Mouse (Mus musculus) bone marrow macrophage, adult 2 months (primary cell): ENCODE measurements around the gene Selenos. TPM values are rescaled to one million over a fixed set of nuclear protein-coding genes. Genes with fewer than 3 reads are reported as not detected.

ENCODE experiments used
- H3K27ac ChIP-seq: 2 replicates; pipeline ENCODE4 v1.5.1; 2012; ENCODE audit warnings: low read depth, low read length; ENCODE audit not compliant: insufficient read depth
- H3K4me1 ChIP-seq: 2 replicates; pipeline ENCODE4 v1.6.1; 2012; ENCODE audit warnings: low read length; ENCODE audit not compliant: control insufficient read depth, insufficient read depth
- H3K4me3 ChIP-seq: 2 replicates; pipeline ENCODE4 v1.5.1; 2012; ENCODE audit warnings: mild to moderate bottlenecking, low read length, moderate library complexity; ENCODE audit not compliant: insufficient read depth
- CTCF ChIP-seq: IDR thresholded peaks from 2 replicates; pipeline ENCODE4 v1.5.1; 2012; ENCODE audit warnings: low read depth, mild to moderate bottlenecking, low read length, moderate library complexity
- POLR2A ChIP-seq: IDR thresholded peaks from 2 replicates; pipeline ENCODE4 v1.6.1; 2012; ENCODE audit warnings: mild to moderate bottlenecking, low read depth, low read length, borderline replicate concordance
- polyA plus RNA-seq: library from polyadenylated mRNA; stranded (reverse); fragments of >200 nt; gene quantifications from 2 replicates; pipeline ENCODE4 v1.2.4, GENCODE M21; 2012; ENCODE audit not compliant: missing spikeins, insufficient read depth, insufficient read length

Selenos gene
- polyA plus RNA-seq, 1 experiment, result 75.3 TPM

DNA sequence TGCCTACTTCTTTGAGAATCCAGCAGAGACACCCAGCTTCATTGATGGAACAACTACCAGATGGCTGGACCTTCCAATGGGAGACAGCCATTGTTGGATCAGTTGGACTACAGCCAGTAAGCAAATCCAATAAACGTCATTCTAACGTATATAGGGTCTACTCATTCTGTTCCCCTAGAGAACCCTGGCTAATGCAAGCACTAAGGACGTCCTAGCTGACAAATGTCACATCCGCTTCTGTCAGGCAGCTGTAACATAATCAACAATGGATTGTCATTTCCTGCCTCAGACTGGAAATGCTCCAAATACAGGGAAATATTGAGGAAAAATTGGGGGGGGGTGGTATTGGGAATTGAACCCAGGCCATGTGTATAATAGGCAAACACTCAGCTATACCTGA, 26.3 kb downstream of the Selenos start:
- Histone ChIP-seq H3K4me1 (peaks cover 4% of the 10 kb centered on the region), H3K27ac (no peak overlapping the region), H3K4me3 (no peak overlapping the region)
- no peak for TF ChIP-seq POLR2A
- TF ChIP-seq CTCF, result no peak

DNA sequence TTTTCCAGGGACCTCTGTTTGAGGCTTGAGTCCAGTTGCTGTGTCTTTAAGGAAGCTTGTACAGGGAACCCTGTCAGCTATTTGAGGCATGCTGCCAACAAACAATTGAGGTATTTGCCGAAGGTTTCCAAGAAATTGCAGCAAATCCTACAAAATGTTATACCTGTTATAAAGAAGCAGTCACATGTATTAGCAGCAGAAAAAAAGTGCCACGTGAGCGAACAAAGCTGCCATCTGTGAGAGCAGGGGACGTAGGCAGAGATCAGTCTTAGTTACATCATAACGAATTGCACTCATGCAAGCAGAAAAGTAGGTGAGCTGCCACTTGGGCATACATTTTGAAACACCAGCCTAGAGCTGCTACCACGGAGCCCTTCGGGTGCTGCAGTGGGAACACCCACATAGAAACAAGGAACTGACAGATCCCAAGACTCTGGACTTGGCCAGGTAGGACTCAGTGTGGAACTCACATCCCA, 27.2 kb downstream of the Selenos start:
- TF ChIP-seq CTCF (no peak), POLR2A (no peak)
- Histone ChIP-seq H3K4me3 (no peak overlapping the region), H3K4me1 (peaks cover 4% of the 10 kb centered on the region), H3K27ac (no peak overlapping the region)

DNA sequence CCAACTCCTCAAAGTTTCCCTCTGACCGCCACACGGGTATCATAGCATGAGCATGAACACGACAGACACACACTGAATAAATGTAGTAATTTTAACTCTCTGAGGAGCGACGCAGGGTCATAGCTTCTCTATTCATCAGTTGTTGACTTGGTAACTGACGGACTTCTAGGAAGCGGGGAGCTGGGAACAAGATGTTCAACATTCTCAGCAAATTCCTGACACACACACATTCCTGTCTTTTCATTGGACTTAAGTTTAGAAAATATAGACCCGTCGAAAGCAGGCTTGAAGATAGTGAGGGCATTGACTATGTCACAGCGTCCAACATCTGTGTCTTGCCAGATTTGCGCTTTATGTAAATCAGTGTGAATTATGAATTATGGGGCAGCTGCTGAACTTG, 27.8 kb downstream of the Selenos start:
- Histone ChIP-seq H3K4me3 (no peak overlapping the region), H3K27ac (no peak overlapping the region), H3K4me1 (peaks cover 4% of the 10 kb centered on the region)
- TF ChIP-seq POLR2A (no peak), CTCF (no peak)

DNA sequence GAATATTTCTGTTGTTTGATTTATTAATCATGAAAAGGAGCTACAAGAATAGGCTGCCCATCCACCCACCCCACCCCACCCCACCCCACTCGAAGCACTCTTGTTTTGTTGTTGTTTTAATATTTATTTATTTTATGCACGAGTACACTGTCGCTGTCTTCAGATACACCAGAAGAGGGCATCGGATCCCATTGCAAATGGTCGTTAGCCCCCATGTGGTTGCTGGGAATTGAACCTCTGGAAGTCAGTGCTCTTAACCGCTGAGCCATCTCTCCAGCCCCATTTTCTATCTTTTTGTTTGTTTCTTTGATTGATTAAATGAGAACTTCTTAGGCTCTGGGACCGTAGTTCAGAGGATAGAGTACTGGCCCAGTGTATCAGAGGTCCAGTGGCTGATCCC, 28.5 kb downstream of the Selenos start:
- Histone ChIP-seq H3K4me1 (peaks cover 4% of the 10 kb centered on the region), H3K4me3 (no peak overlapping the region), H3K27ac (no peak overlapping the region)
- 0 out of 2 replicates have a peak, but pooled peaks have one; percentile 27 for TF ChIP-seq CTCF
- TF ChIP-seq POLR2A, result no peak

DNA sequence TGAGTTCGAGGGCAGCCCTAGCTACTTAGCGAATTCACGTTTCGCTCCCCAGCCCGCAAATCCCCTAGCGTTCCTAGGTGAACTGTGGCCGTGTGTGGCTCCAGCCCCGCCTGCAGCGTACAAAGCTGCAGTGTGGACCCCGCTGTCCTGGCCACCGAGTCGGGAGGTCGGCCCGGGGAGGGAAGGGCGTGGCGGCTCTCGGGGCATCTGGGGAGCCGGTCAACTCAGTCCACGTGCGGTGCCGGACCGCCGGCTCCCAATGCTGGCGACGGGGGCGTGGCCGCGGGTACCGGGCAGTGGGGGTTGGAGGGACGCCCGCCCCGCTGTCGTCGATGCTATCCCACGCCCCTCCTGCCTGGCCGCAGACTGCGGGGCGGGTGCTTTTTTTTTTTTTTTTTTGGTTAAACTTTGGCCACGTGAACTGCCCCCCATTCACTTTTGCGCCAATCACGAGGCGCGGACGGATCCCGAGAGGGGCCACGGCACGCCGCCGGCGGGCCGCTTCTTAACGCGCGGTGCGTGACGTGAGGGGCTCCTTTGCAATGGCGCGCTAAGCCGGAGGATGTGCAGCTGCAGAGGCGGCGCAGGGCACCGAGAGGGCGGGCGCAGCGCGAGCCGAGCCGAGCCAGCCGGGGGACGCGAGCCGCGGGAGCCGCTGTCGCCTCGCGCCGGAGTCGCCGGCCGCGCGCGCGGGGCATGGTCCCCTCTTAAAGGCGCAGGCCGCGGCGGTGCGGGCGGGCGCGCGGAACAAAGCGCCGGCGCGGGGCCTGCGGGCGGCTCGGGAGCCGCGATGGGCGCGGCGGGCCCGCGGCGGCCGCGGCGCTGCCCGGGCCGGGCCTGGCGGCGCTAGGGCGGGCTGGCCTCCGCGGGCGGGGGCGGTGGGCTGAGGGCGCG, 29.8 kb downstream of the Selenos start, which contains the start of gene Chsy1:
Gene Chsy1 (plus strand): TSS at position 555 of the 894 bp plus-strand sequence.
- TF ChIP-seq CTCF (no peak), POLR2A (no peak)
- Histone ChIP-seq H3K27ac (peak within 1 kb of the TSS; percentile 41; the same call in 1 of the 2 replicates), H3K4me1 (peaks cover 12% of the 10 kb centered on the region), H3K4me3 (peak within 1 kb of the TSS; percentile 73)

DNA sequence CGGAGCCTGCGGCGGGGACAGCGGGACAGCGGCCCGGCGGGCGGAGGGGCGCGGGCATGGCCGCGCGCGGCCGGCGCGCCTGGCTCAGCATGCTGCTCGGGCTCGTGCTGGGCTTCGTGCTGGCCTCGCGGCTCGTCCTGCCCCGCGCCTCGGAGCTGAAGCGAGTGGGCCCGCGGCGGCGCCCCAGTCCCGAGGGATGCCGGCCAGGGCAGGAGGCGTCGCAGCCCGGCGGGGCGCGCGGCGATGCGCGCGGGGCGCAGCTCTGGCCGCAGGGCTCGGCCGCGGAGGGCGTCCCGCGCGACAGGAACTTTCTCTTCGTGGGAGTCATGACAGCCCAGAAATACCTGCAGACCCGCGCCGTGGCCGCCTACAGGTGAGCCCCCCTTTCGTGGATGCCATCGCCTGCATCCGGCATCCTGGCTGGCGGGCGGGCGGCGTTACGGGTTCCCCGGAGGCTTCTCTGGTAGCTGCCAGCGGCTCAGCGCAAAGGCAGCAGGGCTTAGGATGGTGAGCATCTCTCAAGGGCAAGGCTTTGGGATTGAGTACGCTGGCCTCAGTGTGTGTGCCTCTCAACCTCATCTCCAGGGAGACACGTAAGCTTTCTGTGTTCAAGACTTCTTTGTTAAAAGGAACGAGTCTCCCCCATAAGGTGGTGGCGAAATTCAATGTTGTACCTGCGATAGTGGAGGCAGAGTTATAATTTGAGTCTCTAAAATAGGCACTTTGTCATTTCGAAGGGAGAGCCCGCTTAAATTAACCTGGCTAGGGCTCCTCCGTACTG, 30.6 kb downstream of the Selenos start:
- Histone ChIP-seq H3K27ac (no peak overlapping the region), H3K4me3 (peak overlapping the region; percentile 73), H3K4me1 (peaks cover 13% of the 10 kb centered on the region)
- TF ChIP-seq CTCF (no peak), POLR2A (no peak)

DNA sequence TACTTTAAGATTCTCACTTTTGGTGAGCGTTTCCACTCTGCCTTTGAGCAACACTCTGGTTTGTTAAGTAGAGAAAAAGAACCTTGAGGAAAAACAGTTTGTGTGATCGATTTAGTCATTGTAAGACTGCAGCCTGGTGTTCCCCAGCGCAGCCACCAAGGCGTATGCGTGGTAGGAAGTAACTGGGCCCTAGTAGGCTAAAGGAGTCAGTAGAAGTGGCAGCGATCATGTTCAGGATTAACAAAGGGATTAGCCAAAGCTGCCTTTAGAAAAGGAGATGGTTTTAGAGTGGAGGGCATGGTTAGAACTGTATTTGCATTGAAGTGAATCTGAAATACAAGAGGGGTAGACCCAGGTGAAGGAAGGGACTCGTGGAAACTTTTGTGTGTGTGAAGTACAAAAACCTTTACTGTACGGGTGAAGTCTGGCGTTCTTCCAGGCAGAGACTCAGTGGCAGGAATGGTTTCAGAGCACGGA, 31.2 kb downstream of the Selenos start:
- H3K4me3 ChIP-seq, result peak overlapping the region; percentile 73
- TF ChIP-seq POLR2A, result no peak
- TF ChIP-seq CTCF, result no peak
- no peak overlapping the region for H3K27ac ChIP-seq
- peaks cover 13% of the 10 kb centered on the region for H3K4me1 ChIP-seq

DNA sequence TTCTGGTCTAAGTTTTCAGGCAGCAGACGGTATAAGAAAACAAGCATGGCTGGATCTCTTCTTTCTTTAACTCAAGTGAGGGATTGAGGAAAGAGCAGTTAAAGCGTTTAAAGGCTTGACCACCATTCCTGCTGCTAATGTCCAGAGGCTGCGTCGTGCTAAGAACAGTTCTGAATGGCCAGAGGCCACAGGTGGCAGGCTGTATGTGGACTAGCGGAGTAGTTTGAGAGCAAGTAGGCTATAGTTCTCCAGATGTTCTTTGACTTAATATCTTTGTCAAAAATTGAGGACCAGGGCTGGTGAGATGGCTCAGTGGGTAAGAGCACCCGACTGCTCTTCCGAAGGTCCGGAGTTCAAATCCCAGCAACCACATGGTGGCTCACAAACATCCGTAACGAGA, 31.8 kb downstream of the Selenos start:
- Histone ChIP-seq H3K4me3 (no peak overlapping the region), H3K27ac (no peak overlapping the region), H3K4me1 (peaks cover 12% of the 10 kb centered on the region)
- TF ChIP-seq POLR2A, result no peak
- TF ChIP-seq CTCF, result no peak

DNA sequence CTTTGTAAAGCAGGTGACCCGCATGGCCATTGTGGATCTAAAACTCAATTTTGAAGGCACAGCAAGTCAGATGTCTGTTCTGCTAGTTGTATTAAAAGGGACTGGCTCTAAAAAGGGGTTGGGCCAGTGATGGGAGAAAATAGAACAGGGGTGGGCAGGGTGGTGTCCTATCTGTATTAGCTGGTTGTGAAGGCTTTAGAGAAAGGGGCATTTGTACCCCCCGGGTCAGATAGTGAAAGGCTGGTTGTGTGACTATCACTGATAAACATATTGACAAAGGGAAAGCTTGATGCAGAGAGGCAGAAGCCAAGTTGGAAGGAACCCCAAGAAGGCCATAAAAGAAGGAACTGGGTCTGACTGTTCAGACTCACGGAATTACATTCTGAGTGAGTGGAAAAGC, 34.1 kb downstream of the Selenos start:
- H3K4me3 ChIP-seq, result no peak overlapping the region
- no peak for TF ChIP-seq POLR2A
- TF ChIP-seq CTCF, result no peak
- peaks cover 17% of the 10 kb centered on the region for H3K4me1 ChIP-seq
- no peak overlapping the region for H3K27ac ChIP-seq
